Mouse (Mus musculus): ENCODE results near the gene Kcnn1. TPM values are rescaled to one million over a fixed set of nuclear protein-coding genes. Genes with fewer than 3 reads are reported as not detected.

Gene Kcnn1
- polyA plus RNA-seq, 1 experiment: 11.9 TPM

DNA sequence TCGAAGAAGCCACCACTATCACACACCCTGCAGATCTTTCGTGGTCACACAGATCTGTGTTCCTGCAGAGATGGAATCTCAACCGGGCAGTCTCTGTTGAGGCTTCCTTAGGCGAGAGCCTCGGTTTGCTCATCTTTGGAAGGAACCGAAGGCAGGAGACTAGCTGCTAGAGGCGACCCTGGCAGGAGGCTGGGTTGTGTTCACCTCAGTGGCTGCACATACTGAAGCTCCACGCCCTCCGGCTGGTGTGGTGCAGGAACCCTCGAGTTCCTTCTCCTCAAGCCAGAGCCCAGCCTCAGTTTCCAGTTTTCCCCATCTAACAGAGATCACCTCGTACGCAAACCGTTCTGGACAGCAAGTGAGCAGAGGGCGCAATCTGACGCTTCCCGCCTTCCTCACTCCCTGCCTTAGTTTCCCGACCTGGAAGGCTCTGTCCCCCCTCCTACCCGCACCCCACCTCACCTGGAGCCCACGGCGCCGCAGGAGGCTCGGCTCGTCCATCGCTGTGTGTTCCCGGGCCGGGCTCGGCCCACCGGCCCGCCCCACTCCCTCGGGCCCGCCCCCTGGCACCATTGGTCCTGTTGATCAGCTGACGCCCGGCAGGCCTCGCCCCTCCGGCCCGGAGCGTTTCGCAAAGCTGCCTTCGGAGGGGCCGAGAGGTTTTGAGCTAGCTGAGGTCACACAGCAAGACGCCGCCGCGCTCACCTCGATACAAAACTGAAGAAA lies 58.4 kb downstream of the Kcnn1 start, which contains the start of gene Mast3:
TSS of gene Mast3 (minus strand) at position 574 of the 726 bp plus-strand sequence.
- no peaks in the 10 kb centered on the region for H3K36me3 ChIP-seq (ENCODE audit: control insufficient read depth, insufficient read depth)
- peak within 1 kb of the TSS; percentile 97 for H3K4me2 ChIP-seq (ENCODE audit: low read depth)
- H3K27me3 ChIP-seq (ENCODE audit: control insufficient read depth, insufficient read depth, insufficient read length): no peaks in the 10 kb centered on the region
- H3K79me2 ChIP-seq (ENCODE audit: control insufficient read depth, insufficient read depth): no peaks in the 10 kb centered on the region
- peak within 1 kb of the TSS; percentile 48 for H3K4me3 ChIP-seq
- peak within 1 kb of the TSS; percentile 23 for H3ac ChIP-seq (ENCODE audit: control insufficient read depth, insufficient read length)
- TF ChIP-seq CEBPB (IDR thresholded peaks at IDR 0.05; ENCODE audit: insufficient read depth, poor library complexity, severe bottlenecking): no peak
- no peak for TF ChIP-seq TCF3 (IDR thresholded peaks at IDR 0.05; ENCODE audit: insufficient read length, low read depth)
- peak; percentile 20 for TF ChIP-seq SRF (IDR thresholded peaks at IDR 0.05; ENCODE audit: control insufficient read depth, insufficient read length, low read depth)
- TF ChIP-seq USF1 (IDR thresholded peaks at IDR 0.05; ENCODE audit: low read depth): peak; percentile 76
- no peak for TF ChIP-seq MAX (IDR thresholded peaks at IDR 0.05; ENCODE audit: low read depth)
- TF ChIP-seq POLR2AphosphoS2 (IDR thresholded peaks at IDR 0.05; ENCODE audit: insufficient read length, low read depth): peak; percentile 71
- TF ChIP-seq REST (IDR thresholded peaks at IDR 0.05; ENCODE audit: insufficient read depth, insufficient read length): no peak
- TF ChIP-seq TCF12 (IDR thresholded peaks at IDR 0.05; ENCODE audit: insufficient read depth, poor library complexity, severe bottlenecking): no peak
- TF ChIP-seq MYOD1 (IDR thresholded peaks at IDR 0.05; ENCODE audit: control insufficient read depth in 1 of 3, insufficient read length in 2 of 3, low read depth in 2 of 3): no peak
- TF ChIP-seq E2F4 (IDR thresholded peaks at IDR 0.05; ENCODE audit: insufficient read depth): no peak
- peak; percentile 64 for TF ChIP-seq POLR2A (IDR thresholded peaks at IDR 0.05; ENCODE audit: insufficient read length, low read depth)
- TF ChIP-seq MYOG (IDR thresholded peaks at IDR 0.05; ENCODE audit: control insufficient read depth in 1 of 3, insufficient read depth in 1 of 3, insufficient read length in 2 of 3, low read depth in 2 of 3): no peak

GRCm38 (mm10) chr8:70803761-70804480 lies 59.1 kb downstream of the Kcnn1 start:
- H3K36me3 ChIP-seq (ENCODE audit: control insufficient read depth, insufficient read depth): no peaks in the 10 kb centered on the region
- H3ac ChIP-seq (ENCODE audit: control insufficient read depth, insufficient read length): peak overlapping the region; percentile 23
- TF ChIP-seq POLR2AphosphoS2 (IDR thresholded peaks at IDR 0.05; ENCODE audit: insufficient read length, low read depth) (no peak), TCF3 (IDR thresholded peaks at IDR 0.05; ENCODE audit: insufficient read length, low read depth) (no peak), SRF (IDR thresholded peaks at IDR 0.05; ENCODE audit: control insufficient read depth, insufficient read length, low read depth) (no peak), POLR2A (IDR thresholded peaks at IDR 0.05; ENCODE audit: insufficient read length, low read depth) (no peak), MYOG (IDR thresholded peaks at IDR 0.05; ENCODE audit: control insufficient read depth in 1 of 3, insufficient read depth in 1 of 3, insufficient read length in 2 of 3, low read depth in 2 of 3) (no peak), E2F4 (IDR thresholded peaks at IDR 0.05; ENCODE audit: insufficient read depth) (no peak), TCF12 (IDR thresholded peaks at IDR 0.05; ENCODE audit: insufficient read depth, poor library complexity, severe bottlenecking) (no peak), MYOD1 (IDR thresholded peaks at IDR 0.05; ENCODE audit: control insufficient read depth in 1 of 3, insufficient read length in 2 of 3, low read depth in 2 of 3) (no peak), CEBPB (IDR thresholded peaks at IDR 0.05; ENCODE audit: insufficient read depth, poor library complexity, severe bottlenecking) (no peak), USF1 (IDR thresholded peaks at IDR 0.05; ENCODE audit: low read depth) (no peak), REST (IDR thresholded peaks at IDR 0.05; ENCODE audit: insufficient read depth, insufficient read length) (no peak), MAX (IDR thresholded peaks at IDR 0.05; ENCODE audit: low read depth) (no peak)
- H3K27me3 ChIP-seq (ENCODE audit: control insufficient read depth, insufficient read depth, insufficient read length): no peaks in the 10 kb centered on the region
- no peaks in the 10 kb centered on the region for H3K79me2 ChIP-seq (ENCODE audit: control insufficient read depth, insufficient read depth)
- peak overlapping the region; percentile 48 for H3K4me3 ChIP-seq
- H3K4me2 ChIP-seq (ENCODE audit: low read depth): peak overlapping the region; percentile 97

DNA sequence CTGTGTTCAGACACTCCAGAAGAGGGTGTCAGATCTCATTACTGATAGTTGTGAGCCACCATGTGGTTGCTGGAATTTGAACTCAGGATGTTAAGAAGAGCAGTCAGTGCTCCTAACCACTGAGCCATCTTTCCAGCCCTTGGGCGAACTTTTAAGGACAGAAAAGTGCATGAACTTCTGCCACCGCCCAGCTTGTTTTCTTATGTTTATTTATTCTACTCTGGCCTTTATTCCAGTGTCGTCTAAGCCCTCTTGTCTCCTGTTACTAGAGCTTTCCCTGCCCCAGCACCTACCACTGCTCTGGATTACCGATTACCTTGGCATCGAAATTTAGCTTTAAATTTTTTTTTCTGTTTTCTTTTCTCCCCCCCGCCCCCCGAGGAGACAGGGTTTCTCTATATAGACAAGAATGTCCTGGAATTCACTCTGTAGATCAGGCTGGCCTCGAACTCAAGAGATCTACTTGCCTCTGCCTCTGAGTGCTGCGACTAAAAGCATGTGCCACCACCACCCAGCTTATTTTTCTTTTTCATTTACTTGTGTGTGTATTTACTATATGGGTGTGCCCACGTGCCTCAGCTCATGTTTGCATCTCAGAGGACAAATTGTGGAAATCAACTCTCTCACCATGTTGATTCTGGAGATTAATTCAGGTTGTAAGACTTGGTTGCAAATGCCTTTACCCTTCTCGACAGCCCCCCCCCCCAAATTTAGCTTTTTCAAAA lies 60.1 kb downstream of the Kcnn1 start:
- Histone ChIP-seq H3K4me2 (ENCODE audit: low read depth) (peak overlapping the region; percentile 97), H3K4me3 (peak overlapping the region; percentile 48), H3K79me2 (ENCODE audit: control insufficient read depth, insufficient read depth) (no peaks in the 10 kb centered on the region), H3K27me3 (ENCODE audit: control insufficient read depth, insufficient read depth, insufficient read length) (no peaks in the 10 kb centered on the region), H3K36me3 (ENCODE audit: control insufficient read depth, insufficient read depth) (no peaks in the 10 kb centered on the region), H3ac (ENCODE audit: control insufficient read depth, insufficient read length) (no peak overlapping the region)
- no peak for TF ChIP-seq TCF12 (IDR thresholded peaks at IDR 0.05; ENCODE audit: insufficient read depth, poor library complexity, severe bottlenecking)

- Histone ChIP-seq H3K4me2 (ENCODE audit: low read depth) (peak overlapping the region; percentile 50), H3K4me3 (no peak overlapping the region), H3K36me3 (ENCODE audit: control insufficient read depth, insufficient read depth) (no peaks in the 10 kb centered on the region), H3K27me3 (ENCODE audit: control insufficient read depth, insufficient read depth, insufficient read length) (no peaks in the 10 kb centered on the region), H3K79me2 (ENCODE audit: control insufficient read depth, insufficient read depth) (no peaks in the 10 kb centered on the region), H3ac (ENCODE audit: control insufficient read depth, insufficient read length) (no peak overlapping the region)
- TF ChIP-seq MYOD1 (IDR thresholded peaks at IDR 0.05; ENCODE audit: control insufficient read depth in 1 of 3, insufficient read length in 2 of 3, low read depth in 2 of 3) (peak in 2 of 3 experiments; percentile 66 to 93), SRF (IDR thresholded peaks at IDR 0.05; ENCODE audit: control insufficient read depth, insufficient read length, low read depth) (no peak), USF1 (IDR thresholded peaks at IDR 0.05; ENCODE audit: low read depth) (no peak), MYOG (IDR thresholded peaks at IDR 0.05; ENCODE audit: control insufficient read depth in 1 of 3, insufficient read depth in 1 of 3, insufficient read length in 2 of 3, low read depth in 2 of 3) (peak in 2 of 3 experiments; percentile 76 to 94), POLR2A (IDR thresholded peaks at IDR 0.05; ENCODE audit: insufficient read length, low read depth) (no peak), POLR2AphosphoS2 (IDR thresholded peaks at IDR 0.05; ENCODE audit: insufficient read length, low read depth) (no peak), TCF12 (IDR thresholded peaks at IDR 0.05; ENCODE audit: insufficient read depth, poor library complexity, severe bottlenecking) (peak; percentile 58), CEBPB (IDR thresholded peaks at IDR 0.05; ENCODE audit: insufficient read depth, poor library complexity, severe bottlenecking) (no peak), TCF3 (IDR thresholded peaks at IDR 0.05; ENCODE audit: insufficient read length, low read depth) (peak; percentile 5), E2F4 (IDR thresholded peaks at IDR 0.05; ENCODE audit: insufficient read depth) (no peak), REST (IDR thresholded peaks at IDR 0.05; ENCODE audit: insufficient read depth, insufficient read length) (peak; percentile 77)
These were observed 61.2 kb downstream of the Kcnn1 start for GRCm38 (mm10) chr8:70801830-70802229.
